Mouse (Mus musculus) brain, embryonic 14.5 days (tissue): ENCODE results near the gene Sulf2.

ENCODE experiments used
- CTCF ChIP-seq: fragments of 200-500 bp; IDR thresholded peaks from 2 replicates; pipeline ENCODE4 v1.5.1; 2012; ENCODE audit warnings: inconsistent platforms, mild to moderate bottlenecking, moderate library complexity, borderline replicate concordance; ENCODE audit not compliant: insufficient read depth, insufficient read length; ENCODE audit errors: extremely low read depth
- POLR2A ChIP-seq: fragments of 200-500 bp; IDR thresholded peaks from 2 replicates; pipeline ENCODE4 v1.6.1; 2012; ENCODE audit warnings: mild to moderate bottlenecking, inconsistent platforms, borderline replicate concordance; ENCODE audit not compliant: poor library complexity, insufficient read depth, insufficient read length, severe bottlenecking; ENCODE audit errors: extremely low read depth

GRCm38 (mm10) chr2:166203647-166204046 is 48.2 kb upstream of the Sulf2 start:
- TF ChIP-seq POLR2A (no peak), CTCF (no peak)
